Mouse (Mus musculus) stomach, embryonic 15.5 days (tissue): ENCODE measurements around the gene Olfr494. TPM values are rescaled to one million over a fixed set of nuclear protein-coding genes. Genes with fewer than 3 reads are reported as not detected.

ENCODE experiments used
- ATAC-seq: fragments of 200-750 bp; cut with Nextera tagmentation; 2 replicates; pipeline ENCODE4 v1.8.0; 2017; ENCODE audit warnings: low read depth, moderate number of reproducible peaks, moderate TSS enrichment; ENCODE audit not compliant: insufficient read depth, low FRiP score
- H3K27ac ChIP-seq: fragments of 300-500 bp; sonication (generic); 2 replicates; pipeline ENCODE4 v1.5.1; 2015; ENCODE audit warnings: mild to moderate bottlenecking, inconsistent platforms
- H3K27me3 ChIP-seq: fragments of 300-500 bp; sonication (generic); replicated peaks from 2 replicates; pipeline ENCODE4 v1.6.1; 2015; ENCODE audit warnings: inconsistent platforms
- H3K36me3 ChIP-seq: fragments of 300-500 bp; sonication (generic); 2 replicates; pipeline ENCODE4 v1.6.1; 2015; ENCODE audit warnings: inconsistent platforms
- H3K4me1 ChIP-seq: fragments of 300-500 bp; sonication (generic); 2 replicates; pipeline ENCODE4 v1.6.1; 2015; ENCODE audit warnings: inconsistent platforms
- H3K4me2 ChIP-seq: fragments of 300-500 bp; sonication (generic); 2 replicates; pipeline ENCODE4 v1.6.1; 2015; ENCODE audit warnings: mild to moderate bottlenecking, inconsistent platforms
- H3K4me3 ChIP-seq: fragments of 300-500 bp; sonication (generic); replicated peaks from 2 replicates; pipeline ENCODE4 v1.5.1; 2015; ENCODE audit warnings: inconsistent platforms
- H3K9ac ChIP-seq: fragments of 300-500 bp; sonication (generic); 2 replicates; pipeline ENCODE4 v1.6.1; 2015; ENCODE audit warnings: inconsistent platforms
- H3K9me3 ChIP-seq: fragments of 300-500 bp; sonication (generic); 2 replicates; pipeline ENCODE4 v1.6.1; 2016; ENCODE audit warnings: inconsistent platforms
- WGBS: fragments of 180-500 bp; shearing (Covaris S2); methylation state at CpG from one replicate; pipeline ENCODE4 v1.1.7; 2015; 5-methylcytosine and 5-hydroxymethylcytosine counted together
- polyA plus RNA-seq: library from polyadenylated mRNA; unstranded; fragments of >200 nt; fragmentation: Nextera tagmentation; extraction: Ambion mirVana; gene quantifications from 2 replicates; pipeline ENCODE4 v1.2.1, GENCODE M21; 2015

Gene Olfr494
- not detected in 2 replicates for polyA plus RNA-seq

- Histone ChIP-seq H3K4me2 (no peak within 1 kb of the TSS), H3K9me3 (no peaks in the 10 kb centered on the region), H3K4me1 (no peaks in the 10 kb centered on the region), H3K27ac (no peak within 1 kb of the TSS), H3K9ac (no peak within 1 kb of the TSS), H3K4me3 (no peak within 1 kb of the TSS), H3K27me3 (no peaks in the 10 kb centered on the region), H3K36me3 (no peaks in the 10 kb centered on the region)
- whole genome bisulfite sequencing, result 74% methylated on average over 3 of the region's 3 CpGs
- ATAC-seq, result no peak
Measured at GRCm38 (mm10) chr7:108365035-108365434, at the start of gene Olfr494. Gene Olfr494 (plus strand): TSS chr7:108365335.

- H3K4me1 ChIP-seq, result no peaks in the 10 kb centered on the region
- H3K27ac ChIP-seq, result no peak within 1 kb of the TSS
- H3K4me3 ChIP-seq, result no peak within 1 kb of the TSS
- H3K9me3 ChIP-seq, result no peaks in the 10 kb centered on the region
- no peak for ATAC-seq
- no peak within 1 kb of the TSS for H3K4me2 ChIP-seq
- H3K27me3 ChIP-seq, result no peaks in the 10 kb centered on the region
- WGBS, result 77% methylated on average over 2 of the region's 2 CpGs
- H3K9ac ChIP-seq, result no peak within 1 kb of the TSS
- H3K36me3 ChIP-seq, result no peaks in the 10 kb centered on the region
Measured at GRCm38 (mm10) chr7:108323574-108323973, 41.6 kb upstream of the Olfr494 start, which contains the start of gene Olfr492. Gene Olfr492 (minus strand): TSS chr7:108323674.

DNA sequence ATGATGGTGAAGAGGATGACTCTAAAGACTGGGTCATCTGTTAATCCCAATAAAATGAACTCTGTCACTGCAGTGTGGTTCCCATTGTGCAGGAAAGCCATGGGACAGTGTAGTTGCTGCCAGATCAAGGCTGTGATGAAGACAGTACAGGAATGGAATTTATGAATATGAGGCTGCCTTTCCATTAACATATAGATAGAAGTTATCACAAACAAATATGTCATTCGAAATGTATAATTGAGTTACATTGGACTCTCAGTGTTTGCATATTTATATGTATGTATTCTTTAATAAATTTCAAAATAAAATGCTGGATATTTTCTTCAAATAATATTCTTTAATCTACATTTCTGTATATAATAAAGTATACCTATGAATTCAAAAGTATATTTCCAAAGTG is 18.3 kb upstream of the Olfr494 start, which contains the start of gene Olfr493:
Gene Olfr493 (minus strand): TSS at position 101 of the 400 bp plus-strand sequence.
- Histone ChIP-seq H3K9ac (no peak within 1 kb of the TSS), H3K4me2 (no peak within 1 kb of the TSS), H3K4me1 (no peaks in the 10 kb centered on the region), H3K36me3 (no peaks in the 10 kb centered on the region), H3K4me3 (no peak within 1 kb of the TSS), H3K9me3 (no peaks in the 10 kb centered on the region), H3K27ac (no peak within 1 kb of the TSS), H3K27me3 (no peaks in the 10 kb centered on the region)
- WGBS, result 80% methylated on average over 1 of the region's 1 CpGs
- ATAC-seq, result no peak

GRCm38 (mm10) chr7:108392867-108393266 is 27.7 kb downstream of the Olfr494 start, which contains the start of gene Olfr495:
Gene Olfr495 (plus strand): TSS chr7:108393167.
- Histone ChIP-seq H3K4me2 (no peak within 1 kb of the TSS), H3K27me3 (no peaks in the 10 kb centered on the region), H3K36me3 (no peaks in the 10 kb centered on the region), H3K4me1 (no peaks in the 10 kb centered on the region), H3K9me3 (no peaks in the 10 kb centered on the region), H3K27ac (no peak within 1 kb of the TSS), H3K4me3 (no peak within 1 kb of the TSS), H3K9ac (no peak within 1 kb of the TSS)
- ATAC-seq, result no peak
- WGBS, result 50% methylated on average over 1 of the region's 1 CpGs

Other genes with a start within 250 kb of the Olfr494 start
- gene Olfr484, start 237.9 kb upstream of the Olfr494 start, polyA plus RNA-seq, result not detected in 2 replicates
- not detected in 2 replicates for gene Olfr485, start 205.5 kb upstream of the Olfr494 start, polyA plus RNA-seq
- not detected in 2 replicates for gene Olfr486, start 192.6 kb upstream of the Olfr494 start, polyA plus RNA-seq
- gene Olfr487, start 150.7 kb upstream of the Olfr494 start, polyA plus RNA-seq, result not detected in 2 replicates
- not detected in 2 replicates for gene Olfr488, start 107.0 kb upstream of the Olfr494 start, polyA plus RNA-seq
- not detected in 2 replicates for gene Olfr490, start 76.4 kb upstream of the Olfr494 start, polyA plus RNA-seq
- gene Olfr491, start 51.9 kb upstream of the Olfr494 start, polyA plus RNA-seq, result not detected in 2 replicates
- not detected in 2 replicates for gene Olfr492, start 41.7 kb upstream of the Olfr494 start, polyA plus RNA-seq
- gene Olfr493, start 18.4 kb upstream of the Olfr494 start, polyA plus RNA-seq, result not detected in 2 replicates
- not detected in 2 replicates for gene Olfr495, start 27.8 kb downstream of the Olfr494 start, polyA plus RNA-seq
- not detected in 2 replicates for gene Olfr497, start 55.1 kb downstream of the Olfr494 start, polyA plus RNA-seq
- gene Olfr498, start 100.0 kb downstream of the Olfr494 start, polyA plus RNA-seq, result not detected in 2 replicates
- gene Olfr502, start 159.7 kb downstream of the Olfr494 start, polyA plus RNA-seq, result not detected in 2 replicates
- not detected in 2 replicates for gene Olfr503, start 179.2 kb downstream of the Olfr494 start, polyA plus RNA-seq
- not detected in 2 replicates for gene Olfr504, start 200.5 kb downstream of the Olfr494 start, polyA plus RNA-seq
- not detected in 2 replicates for gene Olfr506, start 245.5 kb downstream of the Olfr494 start, polyA plus RNA-seq